Mouse (Mus musculus) urinary bladder, postnatal 36 days (tissue): ENCODE results near the gene Umps.

ENCODE experiments used
- DNase-seq, 2 experiments: peaks; one replicate each; pipeline ENCODE4 v3.0.0; 2022; ENCODE audit warnings: low spot score in 2 of 2, mixed read lengths in 1 of 2

Gene Umps

GRCm38 (mm10) chr16:33930785-33931184 lies 36.1 kb downstream of the Umps start:
- DNase-seq = peak in 1 of 2 experiments; percentile 31

DNA sequence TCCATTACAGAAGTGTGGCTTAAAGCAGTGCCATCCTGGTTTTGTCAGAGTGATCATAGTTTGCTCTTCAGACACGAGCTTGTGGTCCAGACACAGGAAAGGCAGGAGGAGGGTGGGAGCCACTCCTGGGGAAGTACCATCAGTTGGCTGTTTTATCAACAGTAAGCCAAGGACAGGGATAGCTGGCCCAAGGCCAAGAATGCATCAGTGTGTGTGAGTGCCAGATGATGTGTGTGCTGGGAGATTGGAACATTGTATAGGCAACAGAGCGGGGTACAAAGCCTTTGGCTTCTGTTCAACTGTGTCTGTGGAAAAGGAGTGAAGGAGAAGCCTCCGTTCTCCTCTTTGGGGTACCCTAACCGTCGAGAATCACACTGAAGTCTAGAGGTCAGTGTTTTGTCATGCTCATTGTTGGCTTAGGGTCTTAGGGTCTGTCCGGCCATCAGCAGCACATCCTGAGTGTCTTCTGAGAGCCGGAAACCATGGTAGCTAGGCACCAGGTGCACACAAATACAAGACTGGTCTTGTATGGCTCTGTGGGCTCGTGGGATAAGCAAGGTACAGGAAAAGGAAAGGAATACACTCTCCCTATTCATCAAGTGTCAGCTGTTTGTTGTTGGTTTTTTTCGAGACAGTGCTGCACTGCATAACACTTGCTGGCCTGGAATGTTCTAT lies 37.9 kb downstream of the Umps start:
- no peak for DNase-seq

DNA sequence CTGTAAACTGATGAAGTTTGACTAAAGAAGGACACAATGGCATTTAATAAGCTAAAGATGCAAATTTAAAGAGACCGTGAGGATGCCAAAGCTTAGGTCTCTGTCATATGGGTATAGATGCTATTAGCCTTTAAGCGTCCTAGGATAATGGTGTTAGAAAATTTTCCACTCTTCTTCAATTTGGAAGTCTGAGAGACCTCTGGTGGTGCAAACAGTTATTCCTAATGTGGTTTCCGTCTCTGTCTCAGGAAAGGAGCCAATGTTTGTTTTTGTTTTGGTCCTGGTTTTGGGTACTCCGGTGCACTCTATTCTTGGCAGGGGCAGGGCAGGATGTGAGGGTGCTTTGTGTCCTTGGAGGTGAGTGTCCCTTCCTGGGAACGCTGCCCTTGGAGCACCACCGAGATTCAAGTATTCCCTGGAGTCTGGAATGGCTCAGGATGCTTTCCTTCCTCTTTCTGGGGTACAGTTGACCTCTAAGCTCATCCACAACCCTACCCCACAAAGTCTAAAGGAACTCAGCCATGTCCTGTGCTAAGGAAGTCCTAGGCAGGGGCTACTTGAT lies 39.5 kb downstream of the Umps start:
- no peak for DNase-seq

- DNase-seq = no peak
These were observed 43.1 kb downstream of the Umps start for GRCm38 (mm10) chr16:33923758-33924157.

GRCm38 (mm10) chr16:33923001-33923316 lies 43.9 kb downstream of the Umps start:
- no peak for DNase-seq

DNA sequence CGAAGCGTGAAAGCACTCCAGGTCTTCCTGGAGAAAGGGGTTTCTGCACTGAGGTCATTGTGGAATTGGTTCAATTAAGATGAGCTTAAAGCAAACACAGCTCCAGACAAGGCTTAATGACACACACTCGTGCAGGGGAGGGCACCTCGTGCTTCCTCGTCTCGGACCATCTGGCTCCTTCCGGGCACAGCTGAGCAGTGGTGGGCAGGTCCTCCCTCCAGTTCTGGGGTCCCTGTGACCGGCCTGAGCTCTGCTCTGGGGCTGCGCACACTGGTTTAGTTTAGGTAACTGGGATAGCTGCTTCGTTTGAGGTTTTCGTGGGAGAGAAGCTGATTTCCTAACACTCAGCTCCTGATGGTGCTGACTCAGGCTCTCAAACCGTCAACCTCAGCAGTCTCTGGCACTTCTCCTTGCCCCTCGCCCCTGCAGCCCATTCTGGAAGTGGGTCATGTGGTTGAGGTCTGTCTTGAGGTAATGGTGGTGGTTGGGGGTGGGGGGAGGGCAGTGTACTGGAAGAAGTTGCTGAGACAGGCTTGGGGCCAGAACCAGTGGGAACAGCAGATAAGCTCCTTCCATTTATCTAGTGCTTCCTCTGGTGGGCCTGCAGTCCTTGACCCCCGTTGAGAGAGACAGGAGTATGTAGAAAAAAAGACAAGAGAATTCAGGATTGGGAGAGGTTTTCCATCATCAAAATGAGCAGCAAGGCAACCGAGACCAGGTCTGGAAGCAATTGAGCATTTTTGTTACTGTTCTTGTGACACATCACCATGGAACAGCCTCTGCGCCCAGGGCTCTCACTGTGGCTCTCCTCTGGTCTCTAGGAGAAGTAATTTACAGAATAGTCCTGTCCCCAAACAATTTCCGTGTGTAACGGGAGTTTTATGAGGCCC lies 44.5 kb downstream of the Umps start:
- DNase-seq = no peak

DNA sequence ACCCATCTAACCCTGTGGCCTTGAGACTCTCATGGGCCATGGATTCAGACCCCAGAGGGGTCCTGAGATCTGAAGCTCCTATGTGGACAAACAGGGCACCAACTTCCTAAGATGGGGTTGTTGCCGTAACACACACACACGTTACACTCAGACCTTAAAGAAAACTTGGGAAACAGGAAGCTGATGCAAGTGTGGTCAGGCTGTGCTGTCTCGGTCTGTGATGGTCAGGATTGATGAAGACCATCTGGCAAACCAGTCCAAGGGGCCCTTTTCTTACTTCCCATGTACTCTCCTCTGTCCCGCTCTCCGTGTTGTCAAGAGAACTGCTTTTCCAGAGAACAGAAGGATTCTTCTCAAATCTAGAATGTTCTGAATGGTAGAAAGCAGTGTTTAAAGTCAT lies 45.3 kb downstream of the Umps start:
- no peak for DNase-seq

GRCm38 (mm10) chr16:33917926-33918325 lies 48.9 kb downstream of the Umps start:
- DNase-seq = no peak

GRCm38 (mm10) chr16:33917390-33917789 lies 49.4 kb downstream of the Umps start:
- DNase-seq = no peak

DNA sequence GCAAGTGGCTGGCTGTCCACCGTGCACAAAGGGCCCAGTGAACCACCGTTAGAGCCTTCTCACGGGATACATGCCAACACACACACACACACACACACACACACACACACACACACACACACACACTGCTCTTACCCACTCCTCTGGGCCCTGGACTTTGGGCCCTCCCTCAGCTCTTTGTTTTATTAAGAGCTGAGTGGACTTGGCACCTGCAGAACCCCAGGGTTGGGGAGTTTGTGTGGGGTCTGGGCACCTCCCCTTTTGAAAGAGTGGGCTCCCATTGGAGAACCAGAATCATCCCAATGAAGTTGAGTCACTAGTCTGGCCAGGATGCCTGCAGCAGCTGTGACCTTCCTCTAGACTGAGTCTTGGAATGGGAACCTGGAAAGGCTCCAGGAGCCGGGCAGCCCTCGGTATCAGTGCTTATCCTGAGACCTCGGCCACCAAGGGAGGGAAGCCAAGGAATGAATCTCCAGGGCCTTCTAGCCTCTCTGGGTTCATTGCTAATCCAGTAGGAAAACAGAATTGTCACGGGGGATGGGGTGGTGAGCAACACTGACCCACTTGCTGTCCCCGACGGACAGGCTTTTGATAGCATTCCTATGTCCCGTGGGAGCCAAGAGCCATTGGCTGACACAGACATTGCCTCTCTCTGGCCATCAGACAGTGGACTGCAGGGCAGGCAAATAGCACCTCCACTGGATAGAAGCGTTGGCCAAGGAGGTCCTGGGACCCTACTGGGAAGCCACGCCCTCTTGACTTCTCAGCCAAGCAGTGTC lies 50.2 kb downstream of the Umps start:
- DNase-seq = peak in 1 of 2 experiments; percentile 55

DNA sequence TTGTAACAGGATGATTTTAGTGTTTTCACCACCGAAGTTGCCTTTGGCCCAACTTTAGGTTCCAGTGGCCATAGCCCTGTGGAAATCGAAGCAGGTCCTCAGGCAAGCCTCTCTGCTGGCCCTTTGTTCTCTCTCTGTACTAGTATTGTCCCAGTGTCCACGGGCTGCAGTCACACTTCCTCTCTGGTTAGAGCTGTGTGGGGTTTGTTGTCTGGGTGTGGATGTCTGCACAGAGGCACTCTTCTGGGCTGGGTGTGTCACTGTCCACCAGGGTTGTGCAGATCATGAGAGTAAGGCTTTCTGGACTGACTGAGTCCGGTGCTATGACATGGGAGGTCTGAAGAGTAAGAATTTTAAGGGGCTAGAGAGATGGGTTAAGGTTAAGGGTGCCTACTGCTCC lies 51.8 kb downstream of the Umps start:
- no peak for DNase-seq

GRCm38 (mm10) chr16:33908239-33908638 lies 58.6 kb downstream of the Umps start:
- DNase-seq = no peak
